Mouse (Mus musculus): ENCODE measurements around the gene Dcaf8. TPM values are rescaled to one million over a fixed set of nuclear protein-coding genes. Genes with fewer than 3 reads are reported as not detected.

The Dcaf8 gene
- total and polyA plus RNA-seq, 3 experiments: 64.8 to 120 (median 110) TPM

DNA sequence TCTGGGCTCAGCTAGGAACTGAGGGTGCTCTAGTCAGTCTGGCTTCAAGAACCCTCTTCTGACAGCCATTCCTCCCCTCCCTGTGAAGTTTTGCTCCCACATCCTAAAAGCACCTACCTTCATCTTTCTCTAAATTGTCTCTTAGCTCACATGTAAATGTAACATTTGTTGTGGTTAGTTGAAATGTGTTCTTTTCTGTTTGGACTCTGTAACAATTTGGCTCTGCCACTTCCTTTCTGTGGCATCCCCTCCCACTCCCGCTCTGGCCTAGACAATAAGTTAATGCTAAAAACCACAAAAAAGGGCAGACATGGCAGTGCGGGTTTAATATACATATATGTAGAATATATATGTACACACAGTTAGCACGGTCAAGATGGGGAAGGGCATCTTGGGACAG, 49.3 kb downstream of the Dcaf8 start:
- DNase-seq: no peak

DNA sequence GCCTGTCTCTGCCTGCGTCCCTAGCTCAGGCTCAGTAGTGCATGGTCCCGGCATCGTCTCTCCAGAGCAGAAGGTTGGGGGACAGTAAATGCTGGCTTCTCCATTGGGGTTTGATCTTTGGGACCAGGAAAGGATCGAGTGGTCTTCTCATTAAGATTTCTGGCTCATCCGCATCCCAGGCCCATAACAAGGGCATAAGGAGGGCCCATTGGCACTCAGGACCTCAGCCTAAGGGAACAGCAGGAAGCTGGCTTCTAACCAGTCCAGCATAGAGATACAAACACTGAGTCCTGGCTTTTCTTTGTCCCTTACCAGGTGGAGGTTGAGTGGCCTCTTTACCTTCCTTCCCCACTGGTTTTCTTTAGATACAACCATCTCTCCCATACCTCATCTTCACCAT, 50.0 kb downstream of the Dcaf8 start:
- DNase-seq: no peak

DNA sequence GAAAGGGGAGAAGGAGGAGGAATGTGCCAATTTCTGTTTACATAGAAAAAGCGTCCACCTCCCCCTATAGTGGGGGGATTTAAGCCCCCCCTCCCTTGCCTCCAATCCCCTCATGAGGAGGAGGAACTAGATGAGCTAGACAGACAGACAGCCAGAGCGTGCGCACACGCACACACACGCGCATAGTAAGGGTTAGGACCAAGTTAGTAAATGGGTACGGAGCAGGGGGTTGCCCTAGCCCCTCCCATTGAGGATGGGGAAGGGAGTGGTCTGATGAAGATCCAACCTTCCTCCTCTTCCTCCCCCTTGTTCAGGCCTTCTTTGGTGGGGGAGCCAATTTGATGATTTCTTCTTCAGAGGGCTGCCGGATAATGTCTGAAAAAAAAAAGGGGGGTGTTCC, 50.4 kb downstream of the Dcaf8 start:
- DNase-seq: no peak

DNA sequence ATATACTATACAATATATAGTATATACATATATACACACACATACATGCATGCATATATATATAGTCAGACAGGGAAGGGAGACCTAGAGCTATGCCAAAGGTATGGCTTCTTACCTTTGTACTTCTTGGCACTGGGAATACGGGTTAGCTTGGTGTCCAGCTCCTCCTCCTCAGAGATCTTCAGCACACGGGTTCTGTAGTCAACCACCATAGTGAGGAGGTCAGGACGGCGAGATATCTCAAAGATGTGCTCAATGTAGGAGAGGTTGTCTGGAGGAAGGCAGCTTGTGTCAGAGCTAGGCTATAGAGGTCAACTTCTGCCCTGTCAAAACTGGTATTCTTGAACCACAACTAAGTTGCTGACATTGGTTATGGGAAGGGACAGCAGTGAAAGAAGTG, 51.1 kb downstream of the Dcaf8 start:
- no peak for DNase-seq

DNA sequence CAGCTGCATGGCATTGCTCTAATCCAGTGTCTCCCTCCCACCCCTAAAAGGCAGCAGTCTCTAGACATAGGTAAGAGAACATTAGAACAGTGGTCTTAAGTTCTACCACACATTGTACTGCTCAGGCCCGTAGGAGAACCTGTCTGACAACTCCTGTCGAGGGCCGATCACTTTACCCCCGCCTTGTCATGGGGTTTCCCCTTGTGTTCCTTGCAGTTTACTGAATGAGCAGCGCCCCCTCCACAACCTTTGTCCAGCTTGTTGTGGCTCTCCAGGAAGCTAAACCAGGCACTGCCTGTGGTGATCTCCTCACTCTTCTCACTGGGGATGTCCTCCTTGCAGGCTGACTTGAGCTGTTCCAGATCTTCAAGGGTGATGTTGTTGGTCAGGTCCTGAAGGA, 52.3 kb downstream of the Dcaf8 start:
- no peak for DNase-seq

- no peak for DNase-seq
These were observed 53.1 kb downstream of the Dcaf8 start for GRCm38 (mm10) chr1:172200871-172201447.

- peak; percentile 49 for DNase-seq
These were observed 54.3 kb downstream of the Dcaf8 start for GRCm38 (mm10) chr1:172201967-172202880.

- DNase-seq: peak; percentile 27
These were observed 55.1 kb downstream of the Dcaf8 start for GRCm38 (mm10) chr1:172202894-172203522.

DNA sequence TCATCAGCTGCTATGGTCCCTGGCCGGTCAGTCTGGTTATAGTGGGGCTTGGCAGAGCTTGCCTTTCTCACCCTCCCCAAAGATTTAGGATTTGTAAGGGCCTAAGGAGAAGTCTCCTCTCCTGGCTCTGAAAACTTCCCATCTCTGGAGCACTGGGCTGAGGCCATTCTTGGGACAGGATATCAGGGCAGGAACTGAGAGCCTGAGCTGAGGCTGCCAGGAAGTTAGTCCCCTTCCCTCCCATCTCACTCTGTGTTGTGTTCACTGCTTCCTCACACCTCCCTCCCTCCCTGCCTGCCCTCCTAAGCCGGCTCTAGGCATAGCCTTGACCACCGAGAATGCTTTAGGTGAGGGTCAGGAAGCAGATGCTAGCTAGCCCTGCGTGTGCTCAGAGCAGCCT, 55.7 kb downstream of the Dcaf8 start:
- peak; percentile 33 for DNase-seq

GRCm38 (mm10) chr1:172204033-172204813, 56.3 kb downstream of the Dcaf8 start:
- no peak for DNase-seq

GRCm38 (mm10) chr1:172204814-172205740, 57.2 kb downstream of the Dcaf8 start:
- DNase-seq: no peak

DNA sequence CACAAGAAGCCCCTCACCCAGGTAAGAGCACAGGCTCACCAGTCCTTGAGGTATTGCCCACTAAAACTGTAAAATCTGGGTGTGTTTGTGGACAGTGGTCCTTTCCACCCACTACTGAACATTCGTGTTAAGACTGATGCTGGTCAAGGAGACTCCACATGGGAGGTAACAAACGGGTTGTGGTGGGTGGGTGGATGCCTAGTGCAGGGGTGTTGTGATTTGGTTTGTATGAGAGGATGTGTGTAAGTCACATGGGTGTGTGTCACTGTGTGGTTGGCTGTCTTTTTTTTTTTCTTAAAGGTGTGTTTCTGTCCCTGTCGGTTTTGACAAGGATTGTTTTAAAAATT, 57.8 kb downstream of the Dcaf8 start:
- DNase-seq: no peak

GRCm38 (mm10) chr1:172206141-172206917, 58.4 kb downstream of the Dcaf8 start, which contains the start of gene Pea15a:
TSS of gene Pea15a (minus strand) at chr1:172206804.
- peak; percentile 92 for DNase-seq

- no peak for DNase-seq
These were observed 59.3 kb downstream of the Dcaf8 start for GRCm38 (mm10) chr1:172207111-172207584.

DNA sequence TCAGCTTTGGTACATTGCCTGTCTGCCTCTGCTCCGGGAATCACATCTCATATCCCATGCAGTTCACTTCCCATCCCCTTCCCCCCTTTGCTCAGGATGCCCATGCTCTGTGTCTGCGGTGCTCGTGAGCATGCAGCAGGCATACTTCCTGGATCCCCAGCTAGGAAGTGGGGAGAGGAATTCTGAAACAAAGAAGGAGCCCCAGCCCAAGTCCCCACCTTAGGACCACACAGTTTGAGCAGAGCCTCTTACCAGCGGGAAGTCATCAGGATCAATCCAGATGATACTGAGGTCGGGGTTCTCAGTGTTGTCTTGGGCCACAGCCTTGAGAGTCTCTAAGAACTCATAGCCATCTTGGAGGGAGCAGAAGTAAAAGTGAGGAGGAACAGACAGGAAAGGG, 64.9 kb downstream of the Dcaf8 start:
- DNase-seq: no peak

DNA sequence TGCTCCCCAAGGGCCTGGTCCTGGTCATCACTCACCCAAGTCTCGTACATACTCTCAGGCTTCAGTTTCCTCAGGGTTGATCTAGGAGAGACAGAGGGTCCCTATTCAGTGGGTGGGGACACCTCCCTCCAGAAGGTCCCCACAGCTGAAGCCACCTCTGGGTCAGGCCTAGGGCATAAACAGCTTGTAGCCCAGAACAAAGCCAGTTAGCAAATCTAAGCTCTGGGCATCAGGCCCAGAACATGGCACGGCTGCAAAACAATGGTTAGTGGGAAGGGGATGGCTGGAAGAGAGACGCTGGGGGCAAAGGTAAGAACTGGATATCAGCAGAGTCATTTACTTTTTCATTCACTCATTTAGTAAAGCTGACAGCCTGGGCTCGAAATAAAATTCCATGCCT, 65.9 kb downstream of the Dcaf8 start:
- no peak for DNase-seq

GRCm38 (mm10) chr1:172214748-172215147, 66.9 kb downstream of the Dcaf8 start:
- no peak for DNase-seq

DNA sequence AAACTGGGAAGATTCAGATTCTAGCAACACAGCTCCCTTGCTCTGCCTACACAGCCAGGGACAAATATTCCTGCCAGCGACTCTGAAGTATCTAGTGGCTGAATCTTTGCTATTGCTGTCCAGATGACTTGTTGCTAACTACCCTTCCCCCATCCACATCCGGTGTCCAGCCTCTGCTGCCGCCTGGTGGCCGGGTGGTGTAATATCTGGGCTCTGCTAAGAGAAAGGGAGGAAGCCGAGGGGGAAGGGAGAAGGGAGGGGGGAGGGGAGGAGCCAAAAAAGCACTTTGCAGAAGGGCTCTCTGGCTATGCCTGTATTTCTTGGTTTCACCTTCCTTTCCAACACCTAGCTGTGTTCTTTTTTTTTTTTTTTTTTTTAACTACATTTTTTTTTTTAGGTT, 69.3 kb downstream of the Dcaf8 start:
- peak; percentile 96 for DNase-seq

DNA sequence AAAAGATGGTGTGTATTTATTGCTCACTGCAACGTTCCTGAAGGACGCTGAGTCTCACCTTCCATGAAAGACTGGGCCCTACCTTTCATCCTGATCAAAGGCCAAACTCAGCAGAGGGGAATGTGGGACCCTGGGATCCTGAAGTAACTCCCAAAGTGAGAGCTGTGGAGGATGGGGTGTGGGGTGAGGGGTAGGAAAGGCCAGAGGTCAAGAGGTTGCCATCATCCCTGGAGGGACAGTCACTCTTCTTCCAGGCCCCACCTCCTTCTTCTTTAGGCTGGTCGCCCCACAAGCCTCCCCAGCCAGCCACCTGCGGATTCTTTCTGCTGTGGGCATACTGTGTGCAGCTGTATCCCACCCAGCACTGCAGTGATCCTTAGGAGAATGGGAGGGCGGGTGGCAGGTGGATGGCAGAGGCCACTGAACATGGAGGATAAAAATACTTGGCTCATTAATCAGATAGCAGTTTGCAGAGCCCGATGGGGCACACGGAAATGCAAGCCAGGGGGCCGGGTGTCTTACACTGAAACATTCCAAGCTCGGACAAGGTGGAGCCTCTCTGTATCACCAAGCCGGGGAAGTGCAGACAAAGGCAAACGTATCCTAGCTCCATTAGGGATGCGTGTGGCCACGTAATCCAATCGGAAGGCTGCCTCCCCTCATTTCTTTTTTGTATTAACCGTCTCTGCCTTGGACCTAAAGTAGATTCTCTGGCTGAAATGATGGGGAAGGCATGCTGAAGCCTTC, 70.5 kb downstream of the Dcaf8 start:
- no peak for DNase-seq

All from adrenal gland, adult 2 months (tissue).